Mouse (Mus musculus): ENCODE results near the gene Sin3b.
"Not testable (repeated sequence)": the region's sequence is repeated elsewhere in the genome, so short reads cannot be mapped to it uniquely, and the experiment has no call there.

DNA sequence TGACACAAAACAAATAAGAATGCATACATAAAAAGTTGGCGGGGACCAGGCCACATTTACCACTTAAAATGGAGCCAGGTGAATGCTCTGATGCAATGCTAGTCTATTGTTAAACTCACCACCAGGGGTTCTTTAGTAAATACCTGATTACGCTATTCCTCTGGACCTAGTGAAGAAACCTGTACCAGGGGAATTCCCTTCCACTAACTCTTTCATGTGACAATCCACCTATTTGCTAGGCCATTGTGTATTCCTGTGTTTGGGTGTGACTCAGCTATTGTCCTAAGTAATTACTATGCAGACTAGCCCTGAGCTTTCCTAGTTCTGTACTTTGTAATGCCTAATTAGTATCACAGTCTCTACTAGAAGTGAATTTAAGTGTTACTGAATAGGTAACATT lies 46.2 kb upstream of the Sin3b start:
- TF ChIP-seq POLR2A, CTCF (IDR thresholded peaks at IDR 0.05; ENCODE audit: insufficient read depth, low read depth, low read length): not testable (repeated sequence)

Measured in olfactory bulb, adult 2 months (tissue).